Mouse (Mus musculus) spleen, adult 2 months (tissue): ENCODE results near the gene Pld5.

ENCODE experiments used
- CTCF ChIP-seq: fragments of 200-500 bp; IDR thresholded peaks from 2 replicates; pipeline ENCODE4 v1.5.1; 2011; ENCODE audit warnings: mild to moderate bottlenecking, inconsistent platforms; ENCODE audit not compliant: insufficient read depth, insufficient read length, insufficient replicate concordance; ENCODE audit errors: extremely low read depth
- POLR2A ChIP-seq: fragments of 200-500 bp; IDR thresholded peaks from 2 replicates; pipeline ENCODE4 v1.6.1; 2011; ENCODE audit warnings: low read depth, low read length, inconsistent platforms

- TF ChIP-seq POLR2A (no peak), CTCF (no peak)
These were observed 62.0 kb downstream of the Pld5 start for GRCm38 (mm10) chr1:176212922-176213644.
